Mouse (Mus musculus) urinary bladder, postnatal 25 days (tissue): ENCODE results near the gene Abcf2.

Source experiments
- DNase-seq: peaks from one replicate; pipeline ENCODE4 v3.0.0; 2022; ENCODE audit warnings: low spot score

The Abcf2 gene

GRCm38 (mm10) chr5:24601911-24602750, 24.9 kb upstream of the Abcf2 start:
- peak; percentile 66 for DNase-seq

- DNase-seq, result peak; percentile 20
Measured at GRCm38 (mm10) chr5:24601071-24601835, 24.0 kb upstream of the Abcf2 start.

GRCm38 (mm10) chr5:24600236-24600635, 23.0 kb upstream of the Abcf2 start:
- DNase-seq, result no peak

GRCm38 (mm10) chr5:24599137-24599536, 21.9 kb upstream of the Abcf2 start:
- no peak for DNase-seq

- peak; percentile 61 for DNase-seq
Measured at GRCm38 (mm10) chr5:24598570-24599006, 21.3 kb upstream of the Abcf2 start.

- no peak for DNase-seq
Measured at GRCm38 (mm10) chr5:24597901-24598569, 20.8 kb upstream of the Abcf2 start.

GRCm38 (mm10) chr5:24597221-24597728, 20.0 kb upstream of the Abcf2 start:
- peak; percentile 69 for DNase-seq

- DNase-seq, result no peak
Measured at GRCm38 (mm10) chr5:24596519-24597171, 19.4 kb upstream of the Abcf2 start.

GRCm38 (mm10) chr5:24595786-24596380, 18.6 kb upstream of the Abcf2 start:
- no peak for DNase-seq

- DNase-seq, result no peak
Measured at GRCm38 (mm10) chr5:24595261-24595660, 18.0 kb upstream of the Abcf2 start.

- DNase-seq, result no peak
Measured at GRCm38 (mm10) chr5:24594346-24594745, 17.1 kb upstream of the Abcf2 start.

- no peak for DNase-seq
Measured at GRCm38 (mm10) chr5:24593928-24594327, 16.7 kb upstream of the Abcf2 start.

GRCm38 (mm10) chr5:24593230-24593629, 16.0 kb upstream of the Abcf2 start:
- no peak for DNase-seq

GRCm38 (mm10) chr5:24592471-24593160, 15.3 kb upstream of the Abcf2 start:
- no peak for DNase-seq

- DNase-seq, result no peak
Measured at GRCm38 (mm10) chr5:24591796-24592470, 14.7 kb upstream of the Abcf2 start.

GRCm38 (mm10) chr5:24591268-24591721, 14.0 kb upstream of the Abcf2 start:
- no peak for DNase-seq

GRCm38 (mm10) chr5:24589511-24590500, 12.5 kb upstream of the Abcf2 start:
- no peak for DNase-seq

GRCm38 (mm10) chr5:24587200-24587577, 9.9 kb upstream of the Abcf2 start:
- no peak for DNase-seq
